Mouse (Mus musculus) liver, embryonic 15.5 days (tissue): ENCODE measurements around the gene Nme9. TPM values are rescaled to one million over a fixed set of nuclear protein-coding genes. Genes with fewer than 3 reads are reported as not detected.
A peak's percentile ranks its signal among the peaks of the same experiment; 100 is the strongest.

Experiments
- ATAC-seq: fragments of 200-750 bp; cut with Nextera tagmentation; 2 replicates; pipeline ENCODE4 v1.8.0; 2017; ENCODE audit warnings: moderate number of reproducible peaks, mild to moderate bottlenecking, moderate library complexity; ENCODE audit not compliant: insufficient read depth
- H3K27ac ChIP-seq: fragments of 300-500 bp; sonication (generic); replicated peaks from 2 replicates; pipeline ENCODE4 v1.5.1; 2015; ENCODE audit warnings: mild to moderate bottlenecking, inconsistent platforms
- H3K27me3 ChIP-seq: fragments of 300-500 bp; sonication (generic); 2 replicates; pipeline ENCODE4 v1.6.1; 2015; ENCODE audit warnings: mild to moderate bottlenecking, inconsistent platforms
- H3K36me3 ChIP-seq: fragments of 300-500 bp; sonication (generic); replicated peaks from 2 replicates; pipeline ENCODE4 v1.6.1; 2015; ENCODE audit warnings: moderate library complexity, mild to moderate bottlenecking, inconsistent platforms
- H3K4me1 ChIP-seq: fragments of 300-500 bp; sonication (generic); replicated peaks from 2 replicates; pipeline ENCODE4 v1.6.1; 2015; ENCODE audit warnings: inconsistent platforms
- H3K4me2 ChIP-seq: fragments of 300-500 bp; sonication (generic); 2 replicates; pipeline ENCODE4 v1.6.1; 2015; ENCODE audit warnings: moderate library complexity, mild to moderate bottlenecking, inconsistent platforms
- H3K4me3 ChIP-seq: fragments of 300-500 bp; sonication (generic); replicated peaks from 2 replicates; pipeline ENCODE4 v1.5.1; 2015; ENCODE audit warnings: mild to moderate bottlenecking, inconsistent platforms
- H3K9ac ChIP-seq: fragments of 300-500 bp; sonication (generic); 2 replicates; pipeline ENCODE4 v1.6.1; 2015; ENCODE audit warnings: moderate library complexity, mild to moderate bottlenecking, inconsistent platforms
- H3K9me3 ChIP-seq: fragments of 300-500 bp; sonication (generic); replicated peaks from 2 replicates; pipeline ENCODE4 v1.6.1; 2016; ENCODE audit warnings: inconsistent platforms
- WGBS: fragments of 180-500 bp; shearing (Covaris S2); methylation state at CpG from one replicate; pipeline ENCODE4 v1.1.7; 2015; ENCODE audit warnings: mixed read lengths; ENCODE audit not compliant: insufficient replicate concordance; 5-methylcytosine and 5-hydroxymethylcytosine counted together
- polyA plus RNA-seq: library from polyadenylated mRNA; unstranded; fragments of >200 nt; fragmentation: Nextera tagmentation; extraction: Ambion mirVana; gene quantifications from 2 replicates; pipeline ENCODE4 v1.2.1, GENCODE M21; 2015

The Nme9 gene
- polyA plus RNA-seq, 1 experiment from 2014 or later, result not detected

- no peaks in the 10 kb centered on the region for H3K4me1 ChIP-seq
- no peak overlapping the region for H3K4me3 ChIP-seq
- H3K27ac ChIP-seq, result no peak overlapping the region
- WGBS, result 31% methylated on average over 12 of the region's 12 CpGs
- H3K27me3 ChIP-seq, result no peaks in the 10 kb centered on the region
- no peak overlapping the region for H3K4me2 ChIP-seq
- no peaks in the 10 kb centered on the region for H3K36me3 ChIP-seq
- no peak for ATAC-seq
- no peaks in the 10 kb centered on the region for H3K9me3 ChIP-seq
- no peak overlapping the region for H3K9ac ChIP-seq
Observed at GRCm38 (mm10) chr9:99458529-99459208, 7.4 kb downstream of the Nme9 start.

GRCm38 (mm10) chr9:99459730-99460129 lies 8.5 kb downstream of the Nme9 start:
- no peak for ATAC-seq
- Histone ChIP-seq H3K4me2 (no peak overlapping the region), H3K4me3 (no peak overlapping the region), H3K36me3 (no peaks in the 10 kb centered on the region), H3K4me1 (no peaks in the 10 kb centered on the region), H3K9ac (no peak overlapping the region), H3K27ac (no peak overlapping the region), H3K9me3 (no peaks in the 10 kb centered on the region), H3K27me3 (no peaks in the 10 kb centered on the region)
- WGBS, result 74% methylated on average over 4 of the region's 4 CpGs

- Histone ChIP-seq H3K9me3 (no peaks in the 10 kb centered on the region), H3K4me2 (no peak overlapping the region), H3K36me3 (no peaks in the 10 kb centered on the region), H3K4me3 (no peak overlapping the region), H3K27ac (no peak overlapping the region), H3K9ac (no peak overlapping the region), H3K27me3 (no peaks in the 10 kb centered on the region), H3K4me1 (peaks cover 2% of the 10 kb centered on the region; the same call in 1 of the 2 replicates)
- 60% methylated on average over 6 of the region's 6 CpGs for WGBS
- ATAC-seq, result no peak
Observed at GRCm38 (mm10) chr9:99464876-99465275, 13.6 kb downstream of the Nme9 start.

GRCm38 (mm10) chr9:99468572-99468971 lies 17.3 kb downstream of the Nme9 start:
- H3K4me1 ChIP-seq, result peaks cover 23% of the 10 kb centered on the region
- no peaks in the 10 kb centered on the region for H3K36me3 ChIP-seq
- no peaks in the 10 kb centered on the region for H3K27me3 ChIP-seq
- H3K4me3 ChIP-seq, result no peak overlapping the region
- no peak overlapping the region for H3K27ac ChIP-seq
- H3K9me3 ChIP-seq, result no peaks in the 10 kb centered on the region
- no peak overlapping the region for H3K4me2 ChIP-seq
- WGBS, result 75% methylated on average over 9 of the region's 9 CpGs
- no peak for ATAC-seq
- no peak overlapping the region for H3K9ac ChIP-seq

GRCm38 (mm10) chr9:99469681-99470273 lies 18.5 kb downstream of the Nme9 start:
- peak; percentile 32; the same call in 1 of the 2 replicates for ATAC-seq
- WGBS, result 38% methylated on average over 8 of the region's 8 CpGs

GRCm38 (mm10) chr9:99470347-99471092 lies 19.2 kb downstream of the Nme9 start:
- peak overlapping the region; percentile 19 for H3K4me3 ChIP-seq
- peak; percentile 74 for ATAC-seq
- H3K27ac ChIP-seq, result no peak overlapping the region; the same call in 1 of the 2 replicates
- 26% methylated on average over 16 of the region's 16 CpGs for WGBS
- H3K4me1 ChIP-seq, result peaks cover 23% of the 10 kb centered on the region
- peak overlapping the region; percentile 57 for H3K4me2 ChIP-seq
- no peak overlapping the region for H3K9ac ChIP-seq
- no peaks in the 10 kb centered on the region for H3K9me3 ChIP-seq
- H3K36me3 ChIP-seq, result no peaks in the 10 kb centered on the region
- H3K27me3 ChIP-seq, result no peaks in the 10 kb centered on the region

More at GRCm38 (mm10) chr9:99469681-99470273, 18.5 kb downstream of the Nme9 start:
- H3K27ac ChIP-seq, result no peak overlapping the region
- no peaks in the 10 kb centered on the region for H3K9me3 ChIP-seq
- H3K36me3 ChIP-seq, result no peaks in the 10 kb centered on the region
- peak overlapping the region; percentile 57 for H3K4me2 ChIP-seq
- no peak overlapping the region for H3K4me3 ChIP-seq
- no peak overlapping the region for H3K9ac ChIP-seq
- H3K4me1 ChIP-seq, result peaks cover 23% of the 10 kb centered on the region
- H3K27me3 ChIP-seq, result no peaks in the 10 kb centered on the region

GRCm38 (mm10) chr9:99471334-99471733 lies 20.1 kb downstream of the Nme9 start:
- ATAC-seq, result no peak
- Histone ChIP-seq H3K9ac (no peak overlapping the region), H3K4me2 (no peak overlapping the region), H3K36me3 (no peaks in the 10 kb centered on the region), H3K27ac (no peak overlapping the region), H3K4me3 (no peak overlapping the region), H3K9me3 (no peaks in the 10 kb centered on the region), H3K27me3 (no peaks in the 10 kb centered on the region), H3K4me1 (peaks cover 23% of the 10 kb centered on the region)
- WGBS, result 55% methylated on average over 7 of the region's 7 CpGs

GRCm38 (mm10) chr9:99479181-99479711 lies 28.0 kb downstream of the Nme9 start:
- H3K27ac ChIP-seq, result no peak overlapping the region
- H3K4me1 ChIP-seq, result peaks cover 8% of the 10 kb centered on the region
- no peaks in the 10 kb centered on the region for H3K9me3 ChIP-seq
- no peaks in the 10 kb centered on the region for H3K27me3 ChIP-seq
- no peak overlapping the region for H3K4me2 ChIP-seq
- H3K36me3 ChIP-seq, result peaks cover 23% of the 10 kb centered on the region
- no peak overlapping the region for H3K4me3 ChIP-seq
- 42% methylated on average over 9 of the region's 9 CpGs for WGBS
- no peak for ATAC-seq
- H3K9ac ChIP-seq, result no peak overlapping the region

GRCm38 (mm10) chr9:99480764-99481163 lies 29.5 kb downstream of the Nme9 start:
- Histone ChIP-seq H3K4me1 (peaks cover 23% of the 10 kb centered on the region), H3K27ac (no peak overlapping the region), H3K9me3 (no peaks in the 10 kb centered on the region), H3K4me2 (no peak overlapping the region), H3K27me3 (no peaks in the 10 kb centered on the region), H3K36me3 (peaks cover 27% of the 10 kb centered on the region), H3K9ac (no peak overlapping the region), H3K4me3 (no peak overlapping the region)
- ATAC-seq, result no peak
- 94% methylated on average over 4 of the region's 4 CpGs for WGBS

- H3K36me3 ChIP-seq, result peaks cover 43% of the 10 kb centered on the region
- 81% methylated on average over 4 of the region's 4 CpGs for WGBS
- no peak overlapping the region for H3K4me3 ChIP-seq
- ATAC-seq, result no peak
- peaks cover 24% of the 10 kb centered on the region for H3K4me1 ChIP-seq
- no peaks in the 10 kb centered on the region for H3K27me3 ChIP-seq
- no peak overlapping the region for H3K9ac ChIP-seq
- H3K4me2 ChIP-seq, result no peak overlapping the region
- H3K9me3 ChIP-seq, result no peaks in the 10 kb centered on the region
- H3K27ac ChIP-seq, result no peak overlapping the region
Observed at GRCm38 (mm10) chr9:99483191-99483590, 31.9 kb downstream of the Nme9 start.

- Histone ChIP-seq H3K4me1 (peaks cover 17% of the 10 kb centered on the region), H3K4me3 (no peak overlapping the region), H3K9me3 (no peaks in the 10 kb centered on the region), H3K27me3 (no peaks in the 10 kb centered on the region), H3K36me3 (peaks cover 51% of the 10 kb centered on the region), H3K27ac (0 out of 2 replicates have a peak overlapping the region, but pooled peaks have one; percentile 33), H3K4me2 (peak overlapping the region; percentile 29), H3K9ac (no peak overlapping the region)
- peak; percentile 60; the same call in 1 of the 2 replicates for ATAC-seq
Observed at GRCm38 (mm10) chr9:99484632-99485031, 33.4 kb downstream of the Nme9 start.
